Mouse (Mus musculus) thymus, postnatal 0 days (tissue): ENCODE measurements around the gene 3110009E18Rik. TPM values are rescaled to one million over a fixed set of nuclear protein-coding genes. Genes with fewer than 3 reads are reported as not detected.

Experiments used
- DNase-seq: peaks from one replicate; pipeline ENCODE4 v3.0.0-alpha.2; 2015; ENCODE audit warnings: low spot score
- polyA plus RNA-seq: library from polyadenylated mRNA; unstranded; fragments of >200 nt; fragmentation: Nextera tagmentation; extraction: Ambion mirVana; gene quantifications from 2 replicates; pipeline ENCODE4 v1.2.1, GENCODE M21; 2015

Gene 3110009E18Rik
- 55.5 and 56.4 TPM in 2 replicates for polyA plus RNA-seq

GRCm38 (mm10) chr1:120120969-120121811 lies at the start of gene 3110009E18Rik, which contains the start of gene Dbi:
Gene 3110009E18Rik, plus strand, starts transcription at chr1:120121187.
Gene Dbi, minus strand, starts transcription at chr1:120121078.
- peak; percentile 97 for DNase-seq

- no peak for DNase-seq
Observed at GRCm38 (mm10) chr1:120072900-120073299, 48.1 kb upstream of the 3110009E18Rik start.

- no peak for DNase-seq
Observed at GRCm38 (mm10) chr1:120073519-120074306, 47.3 kb upstream of the 3110009E18Rik start, which contains the start of gene Tmem37. Gene Tmem37, minus strand, starts transcription at chr1:120074074.

- no peak for DNase-seq
Observed at GRCm38 (mm10) chr1:120074307-120074702, 46.7 kb upstream of the 3110009E18Rik start.

- DNase-seq = no peak
Observed at GRCm38 (mm10) chr1:120074931-120075330, 46.1 kb upstream of the 3110009E18Rik start.

GRCm38 (mm10) chr1:120075507-120075906 lies 45.5 kb upstream of the 3110009E18Rik start:
- DNase-seq = no peak

- DNase-seq = no peak
Observed at GRCm38 (mm10) chr1:120077746-120078410, 43.1 kb upstream of the 3110009E18Rik start.

- no peak for DNase-seq
Observed at GRCm38 (mm10) chr1:120080632-120081031, 40.4 kb upstream of the 3110009E18Rik start.

GRCm38 (mm10) chr1:120082957-120083585 lies 37.9 kb upstream of the 3110009E18Rik start:
- no peak for DNase-seq

GRCm38 (mm10) chr1:120083921-120084517 lies 37.0 kb upstream of the 3110009E18Rik start:
- no peak for DNase-seq

- DNase-seq = no peak
Observed at GRCm38 (mm10) chr1:120085696-120086095, 35.3 kb upstream of the 3110009E18Rik start.

- DNase-seq = no peak
Observed at GRCm38 (mm10) chr1:120086644-120087043, 34.3 kb upstream of the 3110009E18Rik start.

GRCm38 (mm10) chr1:120089180-120089579 lies 31.8 kb upstream of the 3110009E18Rik start:
- DNase-seq = no peak

- no peak for DNase-seq
Observed at GRCm38 (mm10) chr1:120090880-120091570, 30.0 kb upstream of the 3110009E18Rik start.

- peak; percentile 75 for DNase-seq
Observed at GRCm38 (mm10) chr1:120093482-120094134, 27.4 kb upstream of the 3110009E18Rik start.

- DNase-seq = peak; percentile 23
Observed at GRCm38 (mm10) chr1:120094920-120095319, 26.1 kb upstream of the 3110009E18Rik start.

- DNase-seq = peak; percentile 52
Observed at GRCm38 (mm10) chr1:120098327-120098726, 22.7 kb upstream of the 3110009E18Rik start.

GRCm38 (mm10) chr1:120099483-120099882 lies 21.5 kb upstream of the 3110009E18Rik start:
- no peak for DNase-seq
